Mouse (Mus musculus) embryo, embryonic 10 days (tissue): ENCODE measurements at regions not wholly inside any gene's neighbourhood (a gene's known extent, or its start where the extent isn't known, plus 50 kb on each side); places are given as distances from the start of the nearest gene placed in this dataset.
"Not testable (repeated sequence)": the region's sequence is repeated elsewhere in the genome, so short reads cannot be mapped to it uniquely, and the experiment has no call there.

Source experiments
- DNase-seq: peaks from one replicate; pipeline ENCODE4 v3.0.0-alpha.2; 2015; ENCODE audit warnings: low spot score

DNA sequence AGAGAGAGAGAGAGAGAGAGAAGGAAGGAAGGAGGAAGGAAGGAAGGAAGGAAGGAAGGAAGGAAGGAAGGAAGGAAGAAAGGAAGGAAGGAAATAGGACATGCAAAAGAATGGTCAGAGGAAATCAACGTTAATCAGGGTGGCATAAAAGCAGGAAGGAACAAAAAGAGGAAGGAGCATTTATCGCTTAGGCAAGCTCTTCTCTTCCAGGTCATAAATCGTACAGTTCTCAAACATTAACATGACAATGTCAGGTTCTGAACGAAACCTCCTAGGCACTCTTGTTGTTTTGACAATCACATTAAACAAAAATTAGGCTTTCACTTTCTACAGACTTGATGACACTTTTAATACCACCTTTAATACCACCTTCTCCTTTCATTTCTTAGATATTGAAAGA, 594.0 kb downstream of the Efna5 start:
- DNase-seq: no peak

DNA sequence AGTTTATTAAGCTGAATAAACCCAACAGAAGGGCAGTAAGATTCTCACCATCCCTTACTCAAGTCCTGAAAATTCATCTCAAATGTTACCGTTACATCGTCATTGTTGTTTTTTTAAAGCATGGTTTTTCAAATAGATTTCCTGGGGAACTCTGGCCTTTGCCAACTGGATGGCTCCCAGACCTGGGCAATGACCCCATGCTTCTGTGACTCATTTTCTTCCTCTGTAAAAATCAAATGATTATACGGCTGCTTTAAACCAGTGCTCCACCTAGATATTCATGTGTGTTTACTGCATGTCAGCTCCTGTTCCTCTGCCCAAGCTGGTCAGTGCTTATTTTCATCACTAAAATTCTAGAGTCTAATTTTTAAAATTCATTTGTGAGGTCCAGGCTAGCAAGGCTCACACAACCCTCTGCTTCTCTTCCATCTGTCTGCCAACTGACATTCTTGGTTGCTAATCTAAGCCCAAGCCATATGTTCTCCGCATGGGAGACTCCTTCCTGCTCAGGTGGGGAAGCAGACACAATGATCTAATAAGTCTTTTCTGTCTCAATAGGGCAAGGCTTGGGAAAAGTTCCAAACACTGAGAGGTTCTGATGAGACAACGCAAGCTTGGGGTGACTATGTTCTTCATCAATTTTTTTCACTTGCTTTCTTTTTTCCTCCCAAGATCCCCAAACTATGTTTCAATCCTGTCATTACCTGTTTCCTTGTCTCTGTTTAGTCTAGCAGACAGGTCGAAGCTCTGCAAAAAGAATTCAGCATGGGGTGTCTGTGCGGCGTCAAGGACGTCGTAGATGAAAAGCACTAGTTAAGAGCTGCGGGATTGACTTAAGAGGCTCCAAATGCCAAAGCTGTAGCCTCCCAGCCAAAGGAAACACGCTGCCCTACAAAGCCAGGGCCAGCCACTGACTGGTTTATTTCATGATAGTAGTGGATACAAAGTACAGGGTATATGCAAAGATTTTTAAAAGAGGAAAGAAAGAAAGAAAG, 594.7 kb downstream of the Efna5 start:
- DNase-seq: no peak

DNA sequence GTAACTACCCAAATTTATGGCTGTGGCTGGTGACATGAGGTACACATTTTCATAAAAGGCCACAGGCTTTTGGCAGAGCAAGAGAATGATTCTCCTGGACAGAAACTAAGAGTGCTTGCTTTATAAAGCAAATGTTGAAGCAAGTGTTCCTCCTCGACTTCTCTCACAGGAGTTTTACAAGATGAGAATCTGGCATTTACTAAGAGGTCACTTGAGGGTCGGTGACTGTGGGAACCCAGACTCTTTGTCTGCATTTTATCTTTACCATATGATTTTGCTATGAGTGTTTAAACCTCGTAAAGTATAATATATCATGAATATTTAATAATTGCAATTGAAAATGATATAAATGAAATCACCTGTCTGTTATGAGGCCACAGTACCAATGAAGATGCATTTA, 600.9 kb downstream of the Efna5 start:
- DNase-seq: peak; percentile 14

DNA sequence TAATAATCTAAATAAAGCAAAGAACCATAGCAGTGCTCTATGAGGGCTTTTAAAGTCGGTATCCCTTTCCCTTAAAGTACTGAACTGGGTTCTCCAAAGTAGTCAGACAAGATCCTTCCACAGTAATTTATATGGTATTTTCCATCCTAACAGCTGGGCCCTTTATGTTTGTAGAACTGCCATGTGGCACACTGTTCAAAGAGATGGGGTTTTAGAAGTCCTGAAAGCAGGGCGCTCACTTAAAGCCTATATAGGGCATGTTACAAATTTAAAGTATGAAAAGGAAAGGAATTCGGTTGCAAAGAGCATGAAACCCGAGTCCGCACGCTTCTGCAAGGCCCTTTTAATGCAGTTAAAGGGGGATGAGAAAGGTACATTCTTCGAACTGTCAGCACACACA, 609.7 kb downstream of the Efna5 start:
- no peak for DNase-seq

DNA sequence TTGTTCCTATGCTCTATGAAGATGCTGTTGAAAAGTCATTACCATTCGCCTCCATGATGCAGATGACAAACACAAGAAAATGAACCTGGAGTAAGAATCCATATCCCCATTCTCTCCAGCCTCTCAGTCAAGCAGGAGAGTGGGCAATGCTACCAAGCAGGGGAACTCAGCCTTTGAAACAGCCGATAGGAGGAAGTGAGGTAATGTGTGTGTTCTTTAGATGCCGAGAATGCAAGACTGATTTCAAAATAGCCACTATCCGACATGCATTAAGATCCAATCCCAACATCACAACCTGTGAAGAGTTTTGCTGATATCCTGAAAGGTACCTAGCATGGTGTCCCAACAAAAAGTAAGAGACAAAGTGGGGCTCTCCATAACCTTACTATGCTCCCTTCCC, 611.8 kb downstream of the Efna5 start:
- DNase-seq: no peak

DNA sequence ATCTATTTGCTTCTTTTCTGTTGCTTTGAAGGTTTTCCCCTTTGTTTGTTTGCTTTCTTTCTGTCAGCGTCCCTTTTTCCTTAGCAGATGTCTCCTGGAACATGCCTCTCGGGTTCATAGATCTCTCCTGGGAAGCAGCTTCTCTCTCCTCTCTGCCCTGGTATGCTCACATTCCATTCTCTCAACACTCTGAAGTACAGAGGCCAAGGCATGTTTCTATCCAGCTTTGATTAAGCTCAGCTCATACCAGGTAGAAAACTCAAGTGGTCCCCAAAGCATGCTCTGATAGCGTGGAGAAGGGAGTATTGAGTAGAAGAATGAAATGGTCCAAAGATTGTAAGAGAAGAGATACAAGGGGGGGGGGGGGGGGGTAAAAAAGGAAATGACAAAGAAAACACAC, 627.7 kb downstream of the Efna5 start:
- no peak for DNase-seq

DNA sequence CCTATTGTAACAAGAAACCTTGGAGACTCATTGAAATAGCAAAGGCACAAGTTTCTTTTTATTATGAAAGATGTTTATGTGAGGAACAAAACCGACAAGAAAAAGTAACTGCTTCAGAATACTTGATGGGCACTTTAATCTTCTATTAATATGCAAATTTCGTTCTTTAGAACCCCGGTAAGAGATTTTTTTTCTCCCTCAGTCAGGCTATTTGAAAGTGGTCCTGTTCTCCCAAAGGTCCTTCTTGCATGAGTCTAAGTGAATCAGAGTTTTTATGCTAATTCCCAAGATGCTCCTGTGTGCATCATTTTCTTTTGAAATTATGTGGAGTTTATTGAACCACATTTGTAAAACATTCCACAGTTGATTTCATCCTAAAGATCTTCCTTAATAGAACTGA, 633.1 kb downstream of the Efna5 start:
- no peak for DNase-seq

DNA sequence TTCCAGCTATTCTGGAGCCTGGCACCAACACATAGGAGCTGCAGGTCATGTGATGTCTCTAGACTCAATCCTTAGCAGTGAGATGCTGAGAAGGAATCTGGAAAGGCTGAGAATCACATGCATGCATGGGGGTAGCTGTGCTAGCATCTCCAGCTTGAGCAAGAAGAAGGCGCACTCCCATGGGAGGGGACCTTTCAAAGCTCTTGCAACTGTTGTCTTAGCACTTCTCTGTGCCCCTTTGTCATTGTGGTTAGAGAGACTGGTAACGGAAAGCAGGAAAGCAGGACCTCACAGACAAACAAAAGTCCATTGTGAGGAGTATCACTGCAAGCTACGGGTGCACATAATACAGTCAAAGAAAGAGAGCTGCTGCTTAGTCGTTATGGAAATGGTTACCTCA, 634.5 kb downstream of the Efna5 start:
- no peak for DNase-seq

DNA sequence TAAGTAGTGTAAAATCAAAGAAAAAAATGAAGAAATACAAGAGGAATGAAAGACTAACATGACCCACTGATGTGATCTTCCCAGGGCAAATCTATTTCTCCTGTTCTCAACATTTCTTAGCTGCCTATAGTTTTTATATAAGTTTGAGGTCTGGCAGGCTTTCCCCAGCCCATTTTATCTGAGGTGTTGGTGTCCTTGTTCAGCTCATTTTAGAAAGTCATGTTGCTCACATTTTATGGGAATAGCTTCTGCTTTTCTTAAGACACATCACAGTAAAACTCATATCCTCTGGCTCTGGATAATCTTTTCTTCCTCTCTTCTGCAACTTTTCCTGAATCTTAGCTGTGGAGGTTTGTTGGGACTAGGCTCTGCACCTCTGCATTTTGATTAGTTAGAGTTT, 650.2 kb downstream of the Efna5 start:
- no peak for DNase-seq

DNA sequence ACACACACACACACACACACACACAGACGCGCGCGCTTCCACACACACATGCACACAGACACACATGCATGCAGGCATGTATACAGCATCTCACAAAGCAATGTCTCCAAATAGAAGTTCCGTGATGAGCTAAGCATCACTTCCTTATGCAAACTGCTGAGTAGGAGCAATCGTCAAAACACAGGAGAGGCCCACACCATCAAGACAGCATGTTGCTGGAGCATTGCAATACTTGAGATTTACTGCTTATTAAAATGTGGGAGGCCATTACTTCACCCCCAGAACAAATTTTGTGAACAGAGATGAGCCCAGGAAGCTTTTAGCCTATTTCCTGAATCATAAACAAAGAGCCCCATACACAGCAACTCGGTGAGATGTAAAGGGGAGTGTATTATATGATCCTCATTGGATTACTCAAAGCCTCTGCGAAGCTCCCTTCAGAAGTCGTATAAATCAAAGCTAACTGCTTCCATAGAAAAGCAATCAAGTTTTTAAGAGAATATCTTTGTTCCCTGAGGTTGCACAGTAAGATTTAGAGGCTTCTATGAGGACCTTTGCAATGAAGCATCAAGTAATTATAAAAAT, 670.6 kb downstream of the Efna5 start:
- no peak for DNase-seq

DNA sequence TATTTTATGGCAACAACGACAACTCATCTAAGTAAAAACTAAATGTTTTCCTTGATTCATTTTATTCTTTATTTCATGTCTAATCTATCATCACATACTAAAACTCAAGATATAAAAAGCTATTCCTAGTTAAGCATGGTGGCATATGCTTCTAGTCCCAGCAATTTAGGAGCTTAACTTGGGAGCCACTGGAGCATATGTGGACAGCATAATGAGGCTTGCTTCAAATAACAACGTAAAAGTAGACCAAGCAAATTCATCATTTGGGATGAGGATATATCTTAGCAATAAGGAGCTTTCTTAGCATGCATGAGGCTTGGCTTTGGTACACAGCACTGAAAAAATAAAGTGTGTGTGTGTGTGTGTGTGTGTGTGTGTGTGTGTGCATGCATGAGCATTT, 678.5 kb downstream of the Efna5 start:
- DNase-seq: no peak

DNA sequence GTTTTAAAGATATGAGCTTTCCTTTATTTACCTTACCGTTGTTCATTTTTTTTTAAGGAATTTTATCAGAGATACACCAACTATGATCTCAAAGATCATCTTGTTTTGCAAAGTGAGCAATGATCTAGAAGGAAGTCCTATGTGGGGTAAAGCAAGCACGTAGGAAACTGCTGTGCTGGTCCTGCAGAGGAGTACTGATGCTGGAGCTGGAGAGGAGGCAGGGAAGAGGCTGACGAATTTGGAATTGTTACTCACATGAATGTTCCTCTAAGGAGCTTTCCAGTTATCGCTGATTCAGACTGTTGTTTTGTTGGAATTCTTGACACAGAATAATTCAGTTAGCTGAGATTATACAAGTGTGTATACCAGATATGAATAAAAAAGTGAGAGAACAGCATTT, 680.6 kb downstream of the Efna5 start:
- no peak for DNase-seq

DNA sequence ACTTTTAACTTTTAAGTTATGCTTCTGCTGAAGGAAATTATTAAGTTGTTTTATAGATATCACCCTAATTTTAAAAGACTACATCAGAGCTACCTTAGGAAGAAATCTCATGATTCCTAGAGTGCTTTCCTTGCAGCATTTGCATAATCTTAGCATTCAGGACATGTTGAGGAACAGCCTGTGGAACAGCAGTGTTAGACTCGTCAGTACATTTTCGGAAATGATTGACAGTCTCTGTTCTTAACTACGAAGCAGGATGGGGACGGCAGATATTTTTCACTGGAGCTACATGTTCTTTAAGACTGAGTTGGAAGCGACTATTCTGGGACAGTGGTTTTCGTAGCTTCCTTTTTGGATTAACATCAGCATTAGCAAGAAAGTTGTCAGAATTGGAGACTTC, 681.6 kb downstream of the Efna5 start:
- DNase-seq: no peak

DNA sequence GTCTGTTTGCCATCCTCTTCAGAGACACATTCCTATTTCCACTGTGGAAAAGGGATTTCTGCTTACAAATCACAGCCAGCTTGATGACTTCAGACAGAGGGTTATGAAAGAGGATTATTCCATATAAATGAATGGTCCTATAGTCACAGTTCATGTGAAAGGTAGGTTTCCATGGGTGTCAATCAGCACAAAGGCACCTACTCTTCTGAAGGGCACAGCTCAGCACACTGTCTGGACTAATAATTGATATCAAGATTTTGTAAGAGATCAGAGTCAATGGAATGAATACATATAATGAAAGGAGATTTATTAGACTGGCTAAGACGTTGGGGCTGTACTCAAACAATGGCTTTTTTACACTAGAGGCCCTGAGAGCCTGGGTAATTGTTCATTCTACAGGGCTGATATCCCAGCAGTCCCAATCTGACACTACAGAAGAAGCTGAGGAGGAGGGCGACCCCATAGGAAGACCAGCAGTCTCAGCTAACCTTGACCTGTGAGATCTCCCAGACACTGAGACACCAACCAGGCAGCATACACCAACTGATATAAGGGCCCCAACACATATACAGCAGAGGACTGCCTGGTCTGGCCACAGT, 702.4 kb downstream of the Efna5 start:
- DNase-seq: no peak

DNA sequence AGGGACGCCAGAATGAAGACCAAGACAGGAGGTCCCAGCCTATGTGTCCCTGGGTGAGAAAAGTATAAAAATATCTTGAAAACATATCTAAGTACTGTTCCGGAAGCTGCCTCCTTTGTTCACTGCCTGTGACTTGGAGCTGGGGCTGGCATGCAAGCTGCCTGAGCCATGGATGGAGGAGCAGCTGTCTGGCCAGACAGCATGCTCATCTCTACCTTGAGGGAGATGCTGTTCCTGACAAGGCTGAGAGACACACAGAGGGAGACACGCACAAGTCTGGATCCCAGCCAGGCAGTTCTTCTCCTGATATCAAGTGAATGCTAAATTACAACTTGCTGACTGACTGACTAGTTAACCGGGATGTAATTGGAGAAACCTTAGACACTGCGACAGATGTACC, 704.8 kb downstream of the Efna5 start:
- no peak for DNase-seq

DNA sequence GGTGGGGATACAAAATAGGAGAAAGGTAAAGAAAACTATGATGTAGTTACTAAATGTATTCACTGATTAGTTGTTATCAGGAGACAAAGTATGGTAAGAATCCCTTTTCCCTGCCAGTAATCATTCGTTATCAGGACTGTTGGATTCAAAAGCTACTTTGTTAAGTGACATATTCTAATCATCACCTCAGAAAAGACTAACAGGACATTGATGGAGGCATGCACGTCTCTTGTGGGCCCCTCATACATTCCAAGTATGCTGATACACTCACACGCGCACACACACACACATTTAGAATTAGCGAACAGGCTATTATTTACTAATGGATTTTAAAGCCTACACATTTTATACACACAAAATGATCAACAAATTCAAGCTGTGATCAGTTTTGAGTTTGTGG, 708.8 kb downstream of the Efna5 start:
- no peak for DNase-seq

DNA sequence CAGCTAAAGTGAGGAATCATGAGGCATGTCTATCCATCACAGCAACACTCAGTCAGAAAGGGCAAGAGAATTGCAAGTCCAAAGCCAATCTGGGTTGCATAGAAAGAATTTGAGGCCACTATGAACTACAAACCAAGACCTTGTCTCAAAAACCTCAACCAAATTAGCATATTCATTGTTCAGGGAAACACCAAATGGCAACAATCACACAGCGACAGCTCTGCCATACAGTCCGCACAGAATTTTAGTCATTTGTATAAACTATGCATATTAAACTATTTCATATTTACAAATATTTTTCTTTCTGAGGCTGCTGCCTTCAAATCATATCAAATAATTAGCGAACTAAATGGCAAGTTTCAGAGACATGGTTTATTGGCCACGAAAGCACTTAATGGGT, 709.6 kb downstream of the Efna5 start:
- no peak for DNase-seq

DNA sequence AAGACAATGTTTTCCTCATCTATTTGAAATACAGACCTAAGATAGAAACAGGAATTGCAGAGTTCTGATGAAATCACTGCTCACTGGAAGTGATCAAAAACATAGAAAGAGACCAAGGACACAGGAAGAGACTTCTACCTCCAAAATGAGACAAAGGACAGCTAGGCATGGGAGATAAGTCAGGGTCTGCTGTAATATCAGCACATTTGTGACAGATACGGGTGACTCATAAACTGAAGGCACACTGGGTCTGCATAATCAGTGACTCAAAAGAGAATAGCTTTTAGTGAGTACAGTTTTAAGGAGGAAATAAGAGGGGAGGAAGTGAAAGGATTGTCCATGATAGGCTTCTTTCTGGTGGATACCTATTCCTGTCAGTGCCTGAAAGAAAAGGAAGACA, 719.7 kb downstream of the Efna5 start:
- no peak for DNase-seq

DNA sequence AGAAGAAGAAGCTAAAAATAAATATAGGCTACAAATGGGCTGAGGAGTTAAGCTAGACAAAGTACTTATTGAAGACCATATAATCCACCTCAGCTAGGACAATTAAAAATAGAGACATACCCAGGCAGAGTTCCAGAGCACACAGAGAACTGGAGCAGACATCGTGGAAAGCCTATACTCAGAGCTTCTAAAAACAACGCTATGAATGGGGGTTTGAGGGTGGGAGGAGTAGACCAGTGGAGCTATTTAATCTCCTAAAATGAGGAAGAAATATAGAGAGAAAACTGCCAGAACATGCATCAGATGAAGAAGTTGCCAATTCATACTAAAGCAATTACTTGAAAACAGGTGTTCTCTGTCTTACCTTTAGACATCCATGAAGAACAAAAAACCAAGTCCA, 720.8 kb downstream of the Efna5 start:
- no peak for DNase-seq

DNA sequence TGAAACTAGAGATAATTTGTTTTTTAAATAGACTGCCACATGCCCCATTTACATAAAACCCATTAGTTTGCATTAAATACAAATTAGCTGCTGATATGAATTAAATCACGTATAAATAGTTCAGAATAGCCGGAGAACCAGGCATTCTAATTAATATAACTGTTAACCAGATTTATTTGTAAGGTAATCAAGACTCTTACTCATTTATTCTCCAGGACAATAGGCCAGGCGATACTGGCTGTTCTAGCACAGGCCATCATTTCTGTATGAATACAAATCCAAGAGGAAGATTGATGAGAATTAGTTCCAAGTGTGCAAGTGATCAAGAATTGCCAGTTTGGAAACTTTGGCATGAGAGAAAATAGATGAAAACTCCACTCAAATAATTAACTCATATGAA, 746.1 kb downstream of the Efna5 start:
- DNase-seq: no peak

DNA sequence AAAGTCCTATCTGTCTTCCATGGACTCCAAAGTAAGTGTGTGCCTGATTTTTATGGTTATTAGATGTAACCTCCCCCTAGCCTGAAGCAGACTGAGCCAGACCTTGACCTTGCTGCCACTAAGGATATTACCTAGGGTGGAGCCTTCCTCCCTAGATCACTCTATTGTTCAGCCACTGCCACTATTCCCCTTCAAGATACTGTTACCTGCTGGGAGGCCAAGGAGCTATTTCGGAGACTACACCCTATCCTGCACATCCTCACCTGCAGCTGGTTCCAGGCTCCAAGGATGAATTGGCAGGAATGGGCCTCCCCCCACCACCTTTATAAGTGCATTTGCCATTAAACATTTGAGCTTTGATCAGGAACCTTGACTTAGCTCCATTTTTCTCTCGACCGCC, 769.4 kb downstream of the Efna5 start:
- DNase-seq: not testable (repeated sequence)

DNA sequence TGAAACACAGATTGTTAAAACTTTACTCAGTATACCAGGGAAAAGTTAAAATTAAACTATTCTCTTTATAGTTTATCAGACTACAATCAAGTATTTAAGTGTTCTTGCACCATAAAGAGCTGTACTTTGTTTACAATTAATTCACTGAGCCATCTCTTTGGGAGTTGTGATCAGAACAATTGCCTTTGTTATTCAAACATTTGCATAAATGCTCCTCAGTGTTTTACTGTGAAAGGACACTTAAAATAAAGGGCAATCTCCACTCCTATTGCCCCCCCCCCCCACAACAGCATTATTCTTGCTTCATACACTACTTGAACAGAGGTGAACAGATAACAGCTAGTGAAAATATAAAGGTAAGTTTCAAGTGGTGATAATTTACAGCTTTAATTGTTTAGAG, 772.1 kb downstream of the Efna5 start:
- DNase-seq: no peak

DNA sequence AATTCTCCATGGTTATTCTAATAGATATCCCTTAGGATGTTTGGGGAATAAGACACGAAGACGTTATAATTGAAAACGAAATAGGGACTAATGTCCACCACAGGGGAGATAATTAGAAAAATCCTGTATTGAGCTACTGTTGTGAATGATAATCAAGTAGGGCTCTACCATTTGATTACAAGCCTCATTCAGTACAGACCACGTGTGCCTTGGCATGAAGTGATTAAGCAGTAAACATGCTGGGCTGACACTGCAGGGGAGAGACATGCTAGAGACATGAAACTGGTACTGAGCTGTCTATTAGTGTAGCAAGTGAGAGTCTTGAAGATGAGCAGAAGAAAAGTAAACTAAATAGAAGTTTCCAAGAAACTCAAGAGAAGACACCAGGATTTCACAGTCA, 797.8 kb downstream of the Efna5 start:
- no peak for DNase-seq
